Mouse (Mus musculus): ENCODE data around the gene Vps50.
"Not testable (repeated sequence)": the region's sequence is repeated elsewhere in the genome, so short reads cannot be mapped to it uniquely, and the experiment has no call there.

Vps50 gene

GRCm38 (mm10) chr6:3498162-3498848 is at the start of gene Vps50, which contains the start of gene Hepacam2:
Gene Vps50, plus strand, starts transcription at chr6:3498382.
Gene Hepacam2, minus strand, starts transcription at chr6:3498298.
- CTCF ChIA-PET = no interaction called here

GRCm38 (mm10) chr6:3454421-3454820 is 43.8 kb upstream of the Vps50 start:
- CTCF ChIA-PET = no interaction called here

DNA sequence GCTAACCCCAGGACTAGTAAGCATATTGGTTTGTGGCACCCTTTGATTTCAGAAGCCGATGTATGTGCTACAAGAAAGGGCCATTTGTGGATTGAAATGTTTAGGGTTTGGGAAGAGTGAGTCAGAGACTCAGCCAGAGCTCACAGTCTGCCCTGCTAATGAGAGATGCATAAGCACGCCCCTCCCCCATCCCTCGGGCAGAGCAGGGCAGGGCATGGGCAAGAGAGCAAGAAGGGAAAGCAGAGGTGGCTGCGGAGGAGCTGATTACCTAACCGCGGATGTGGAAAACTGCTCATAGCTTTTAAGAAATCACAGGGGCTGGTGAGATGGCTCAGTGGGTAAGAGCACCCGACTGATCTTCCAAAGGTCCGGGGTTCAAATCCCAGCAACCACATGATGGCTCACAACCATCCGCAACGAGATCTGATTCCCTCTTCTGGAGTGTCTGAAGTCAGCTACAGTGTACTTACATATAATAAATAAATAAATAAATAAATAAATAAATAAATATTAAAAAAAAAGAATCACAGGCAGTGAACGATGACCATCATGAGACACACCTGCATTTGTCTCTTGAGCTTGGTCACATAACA is 42.1 kb upstream of the Vps50 start:
- CTCF ChIA-PET = interaction anchor here (0.6 kb wide), 1 partner anchor 18 kb away, joined by 7 read pairs; no protein-coding TSS in a partner anchor

- CTCF ChIA-PET = no interaction called here
These were observed 35.2 kb upstream of the Vps50 start for GRCm38 (mm10) chr6:3463026-3463425.

DNA sequence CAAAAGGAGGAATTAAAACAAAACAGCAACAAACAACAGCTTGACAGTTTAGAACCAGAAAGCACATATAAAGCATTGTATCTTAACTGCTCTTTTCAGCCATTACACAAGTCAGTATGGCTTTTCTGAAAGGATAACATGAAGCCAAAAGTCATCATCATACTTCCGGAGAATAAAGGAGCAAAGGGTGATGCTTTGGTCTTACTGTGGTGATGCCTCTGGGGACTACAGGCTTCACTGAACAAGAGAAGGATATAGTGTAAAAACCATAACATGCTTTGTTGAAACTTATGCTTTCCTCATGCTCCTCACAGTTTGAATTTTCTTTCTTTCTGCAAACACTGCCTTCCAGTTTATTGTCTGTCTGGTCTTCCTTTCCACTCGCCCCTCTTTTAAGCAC is 34.6 kb upstream of the Vps50 start:
- CTCF ChIA-PET = no interaction called here

DNA sequence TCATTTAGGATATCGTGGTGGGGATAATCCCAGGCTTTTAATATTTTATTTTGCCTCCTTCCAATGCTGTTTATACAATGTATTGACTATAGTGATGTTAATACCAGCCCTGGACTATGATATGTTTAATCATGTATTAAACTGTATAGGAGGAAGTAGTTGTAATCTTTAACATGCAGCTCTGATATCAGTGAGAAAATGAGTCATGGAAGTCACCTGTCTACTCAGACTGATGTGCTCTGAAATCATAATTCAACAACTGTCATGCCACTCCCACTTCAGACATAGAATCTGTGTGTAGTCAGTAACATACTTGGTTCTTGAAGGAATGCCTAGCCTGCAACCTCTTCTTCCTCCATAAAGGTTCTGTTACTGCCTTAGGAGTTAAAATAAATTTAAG is 29.6 kb upstream of the Vps50 start:
- CTCF ChIA-PET = no interaction called here

GRCm38 (mm10) chr6:3470706-3471105 is 27.5 kb upstream of the Vps50 start:
- CTCF ChIA-PET = no interaction called here

GRCm38 (mm10) chr6:3476299-3476698 is 21.9 kb upstream of the Vps50 start:
- CTCF ChIA-PET = interaction anchor here (0.6 kb wide), 1 partner anchor 20 kb away, joined by 4 read pairs; no protein-coding TSS in a partner anchor

DNA sequence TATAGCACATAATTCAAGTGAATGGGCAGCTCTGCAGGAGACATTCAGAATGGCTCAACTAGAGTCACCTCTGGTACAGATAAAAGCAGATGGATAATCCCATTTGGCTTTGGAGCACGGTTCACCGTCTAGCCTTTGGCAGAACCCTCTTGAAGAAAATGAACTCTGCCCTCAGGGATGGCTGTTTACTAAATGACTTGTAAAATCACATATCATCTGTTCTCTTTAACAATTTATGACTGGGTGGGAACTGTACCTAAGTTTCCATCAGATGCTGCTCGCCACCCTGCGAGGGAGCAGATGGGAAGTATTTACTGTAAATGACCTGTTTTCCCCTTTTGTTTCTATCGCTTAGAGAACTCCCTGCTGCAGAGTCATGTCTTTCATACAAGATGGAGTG is 18.3 kb upstream of the Vps50 start:
- CTCF ChIA-PET = no interaction called here

GRCm38 (mm10) chr6:3481705-3482104 is 16.5 kb upstream of the Vps50 start:
- CTCF ChIA-PET = no interaction called here

DNA sequence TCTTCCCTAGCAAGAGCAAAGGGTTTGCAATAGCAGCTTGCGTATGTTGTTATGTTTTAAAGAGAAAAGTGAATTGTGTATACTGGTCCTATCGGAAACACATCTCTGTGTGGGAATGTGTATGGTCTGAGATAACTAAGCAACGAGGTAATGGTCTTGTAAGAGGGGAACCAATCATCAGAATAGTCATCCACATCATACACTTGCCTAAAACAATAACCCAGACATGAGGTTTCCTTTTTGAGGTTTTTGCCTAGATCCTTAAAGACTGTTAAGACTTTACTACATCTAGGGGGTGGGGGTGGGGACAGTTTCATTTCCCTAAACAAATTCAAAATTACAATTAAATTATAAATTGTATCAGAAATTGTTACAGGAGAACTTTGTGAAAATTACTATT is 13.0 kb upstream of the Vps50 start:
- CTCF ChIA-PET = no interaction called here

DNA sequence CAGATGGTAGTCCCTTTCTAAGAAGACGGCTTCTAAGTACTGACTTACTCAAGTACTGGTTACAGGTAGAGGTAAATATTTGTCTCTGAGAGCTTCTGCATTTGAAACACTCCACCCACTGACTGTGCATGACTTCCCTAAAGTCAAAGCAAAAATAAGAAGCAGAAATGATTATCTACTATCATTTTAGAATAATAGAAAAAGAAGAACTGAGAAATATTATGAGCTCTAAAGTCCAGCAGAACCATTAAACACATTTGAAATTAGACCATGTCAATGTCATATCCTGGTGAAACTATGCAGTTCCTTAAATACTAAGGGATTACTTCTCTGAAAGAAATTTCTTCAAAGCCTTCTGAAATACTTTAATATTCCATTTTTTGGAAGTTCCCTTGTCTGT is 10.8 kb upstream of the Vps50 start:
- CTCF ChIA-PET = no interaction called here

DNA sequence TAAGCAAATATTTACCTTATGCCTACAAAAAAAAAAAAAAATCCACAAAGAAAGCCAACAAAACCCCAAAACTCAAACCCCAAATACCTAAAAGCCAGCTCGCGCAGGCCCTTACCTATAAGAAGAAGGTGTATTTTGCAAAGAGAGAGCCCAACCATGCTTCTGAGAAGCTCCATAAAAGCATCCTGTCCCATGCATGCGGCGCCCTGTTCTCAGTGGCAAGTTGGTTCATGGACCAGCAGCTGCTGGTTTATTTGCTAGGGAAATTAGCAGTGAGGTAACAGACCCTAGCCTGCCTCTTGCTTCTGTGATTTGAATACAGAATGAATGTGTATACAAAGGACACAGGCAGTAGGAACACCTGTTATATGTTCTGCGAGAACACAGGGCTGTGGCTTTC is 3.9 kb upstream of the Vps50 start:
- CTCF ChIA-PET = interaction anchor here (0.7 kb wide), 3 partner anchors 27 to 57 kb away, joined by 3 to 5 read pairs (median 3); no protein-coding TSS in a partner anchor

DNA sequence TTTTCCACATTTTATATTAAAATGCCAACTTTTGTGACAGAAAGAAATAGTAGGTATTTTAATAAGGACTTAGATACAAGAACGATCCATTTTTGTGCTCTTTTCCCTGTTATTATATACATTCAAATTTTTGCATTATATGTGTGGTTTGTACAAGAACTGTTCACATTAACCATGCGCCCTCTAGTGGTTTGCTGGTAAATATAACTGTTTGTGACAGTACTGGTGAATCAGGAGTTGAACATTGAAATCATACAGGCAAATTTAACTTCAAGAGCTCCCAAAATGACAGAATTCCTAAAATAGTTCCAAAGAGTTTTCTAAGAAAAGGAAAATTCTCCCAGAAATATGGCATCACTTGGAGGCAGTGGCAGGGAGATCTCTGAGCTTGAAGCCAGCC is 2.0 kb upstream of the Vps50 start:
- CTCF ChIA-PET = interaction anchor here (0.8 kb wide), 1 partner anchor 20 kb away, joined by 4 read pairs; no protein-coding TSS in a partner anchor

DNA sequence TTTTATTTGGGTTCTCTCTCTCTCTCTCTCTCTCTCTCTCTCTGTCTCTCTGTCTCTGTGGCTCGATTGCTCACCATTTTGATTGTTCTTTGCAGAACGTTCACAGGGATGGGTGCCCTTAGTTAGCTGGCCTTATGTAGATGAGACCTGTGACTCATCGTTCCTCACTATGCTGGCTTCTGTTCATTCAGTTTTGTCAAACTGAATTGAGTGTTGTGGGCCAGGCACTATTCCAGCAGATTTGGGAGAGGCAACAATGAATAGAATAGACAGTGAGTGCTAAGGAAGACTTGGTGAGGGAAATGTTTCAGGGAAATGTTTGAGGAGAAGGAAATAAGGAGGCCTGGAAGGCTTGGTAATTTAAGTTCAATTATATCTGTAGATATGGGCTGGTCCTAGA is 2.1 kb downstream of the Vps50 start:
- CTCF ChIA-PET = no interaction called here

GRCm38 (mm10) chr6:3505289-3505688 is 7.1 kb downstream of the Vps50 start:
- CTCF ChIA-PET = no interaction called here

DNA sequence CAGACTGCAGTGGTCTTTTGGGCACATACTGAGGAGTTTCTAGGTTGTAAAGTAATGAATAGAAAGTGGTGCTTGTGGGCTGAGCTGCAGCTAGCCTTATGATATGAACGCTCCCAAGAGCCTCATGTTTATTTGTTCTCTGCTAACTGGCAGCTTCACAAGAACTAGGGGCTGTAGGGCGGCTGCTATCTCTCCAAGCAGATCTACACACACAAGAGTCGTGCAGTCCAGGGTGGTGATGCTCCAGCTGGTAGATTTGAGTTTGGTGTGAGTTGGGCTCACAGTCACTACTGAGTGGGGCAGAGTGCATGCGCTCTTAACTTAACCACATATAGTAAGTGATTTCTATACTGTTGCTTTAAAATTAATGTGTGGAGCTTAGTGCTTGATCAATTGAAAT is 8.9 kb downstream of the Vps50 start:
- CTCF ChIA-PET = no interaction called here

GRCm38 (mm10) chr6:3508151-3508550 is 10.0 kb downstream of the Vps50 start:
- CTCF ChIA-PET = not testable (repeated sequence)

GRCm38 (mm10) chr6:3509782-3510181 is 11.6 kb downstream of the Vps50 start:
- CTCF ChIA-PET = no interaction called here

GRCm38 (mm10) chr6:3511116-3511515 is 12.9 kb downstream of the Vps50 start:
- CTCF ChIA-PET = no interaction called here

- CTCF ChIA-PET = interaction anchor here (0.5 kb wide), 1 partner anchor 49 kb away, joined by 3 read pairs; no protein-coding TSS in a partner anchor
These were observed 13.4 kb downstream of the Vps50 start for GRCm38 (mm10) chr6:3511612-3512011.

GRCm38 (mm10) chr6:3512611-3513010 is 14.4 kb downstream of the Vps50 start:
- CTCF ChIA-PET = no interaction called here

GRCm38 (mm10) chr6:3528198-3528597 is 30.0 kb downstream of the Vps50 start:
- CTCF ChIA-PET = no interaction called here

GRCm38 (mm10) chr6:3531445-3531844 is 33.3 kb downstream of the Vps50 start:
- CTCF ChIA-PET = no interaction called here

All from spleen, embryonic (tissue).